Mouse (Mus musculus): ENCODE data around the gene Sumo3. TPM values are rescaled to one million over a fixed set of nuclear protein-coding genes. Genes with fewer than 3 reads are reported as not detected.

Sumo3 gene
- polyA plus RNA-seq, 1 experiment from 2014 or later, result 271 TPM

DNA sequence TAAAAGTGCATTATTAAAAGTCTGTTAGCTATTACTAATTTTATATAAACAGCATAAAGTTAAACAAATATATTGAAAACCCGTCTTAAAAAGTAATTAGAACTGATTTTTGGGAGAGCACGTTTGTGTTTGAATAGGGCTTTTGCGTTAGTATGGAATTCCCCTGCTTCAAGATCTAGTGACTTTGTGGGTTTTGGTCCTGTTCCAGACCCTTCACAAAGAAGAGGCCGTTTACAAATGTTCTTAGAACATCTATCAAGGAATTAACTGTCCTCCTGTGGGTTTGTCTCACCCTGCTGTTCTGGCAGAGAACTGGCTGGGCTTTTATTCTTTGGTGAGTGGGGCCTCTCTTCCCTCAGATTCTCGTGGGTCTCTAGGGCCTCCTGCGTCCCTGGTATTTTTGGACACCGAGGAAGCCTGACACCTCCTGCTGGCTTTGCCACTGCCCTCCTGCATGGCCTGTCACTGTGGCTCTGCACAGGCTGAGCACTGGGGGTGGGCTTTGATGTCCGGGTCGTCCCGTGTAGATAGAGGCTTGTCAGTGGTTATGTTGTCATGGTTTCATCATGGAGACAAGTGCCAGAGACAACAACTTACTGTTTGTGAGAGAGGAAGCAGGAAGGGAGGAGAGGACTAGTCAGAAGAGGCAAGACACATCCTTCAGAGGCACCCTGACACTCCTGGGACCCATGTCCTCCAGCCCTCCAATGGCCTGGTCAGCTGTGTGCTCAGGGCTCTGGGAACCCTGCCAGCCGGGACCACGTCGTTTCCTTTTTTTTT is 28.7 kb downstream of the Sumo3 start:
- Histone ChIP-seq H3K9ac (no peak overlapping the region), H3K36me3 (peaks cover 56% of the 10 kb centered on the region), H3K27ac (peak overlapping the region; percentile 66), H3K4me2 (no peak overlapping the region), H3K9me3 (no peaks in the 10 kb centered on the region), H3K27me3 (no peaks in the 10 kb centered on the region), H3K4me3 (no peak overlapping the region), H3K4me1 (replicated peaks) (peaks cover 28% of the 10 kb centered on the region)
- ATAC-seq (ENCODE audit: low FRiP score), result 0 out of 2 replicates have a peak, but pooled peaks have one; percentile 21
- WGBS, result 56% methylated on average over 13 of the region's 13 CpGs

DNA sequence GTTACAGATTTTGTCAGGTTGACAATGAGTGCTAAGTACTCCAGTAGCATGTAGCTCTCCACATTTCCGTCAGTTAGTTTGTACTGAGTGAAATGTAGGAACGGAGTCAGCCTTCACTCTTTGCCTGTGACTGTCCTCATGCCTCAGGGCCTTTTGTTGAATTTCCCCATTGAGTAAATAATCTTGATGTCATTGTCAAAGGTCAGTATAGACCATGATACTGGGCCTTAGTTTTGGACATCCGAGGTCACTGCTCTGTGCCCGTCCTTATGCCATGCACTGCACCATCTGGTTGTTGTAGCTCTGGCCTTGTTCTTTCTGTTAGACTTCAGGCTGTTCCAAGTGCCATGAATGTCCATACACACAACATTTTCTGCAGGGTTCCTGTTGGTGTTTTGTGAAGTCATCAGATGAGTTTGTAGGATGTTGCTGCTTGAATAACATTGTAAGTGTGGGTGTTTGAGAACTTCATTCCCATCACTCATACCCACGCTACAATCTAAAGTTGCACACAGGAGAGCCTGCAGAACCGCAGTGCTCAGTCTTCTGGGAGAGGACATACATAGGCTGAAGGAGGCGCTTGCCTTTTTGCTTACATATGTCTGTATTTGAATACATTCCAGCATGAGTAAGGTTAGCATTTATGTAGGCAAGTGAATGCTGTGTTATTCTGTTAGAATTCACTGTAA is 30.5 kb downstream of the Sumo3 start:
- Histone ChIP-seq H3K36me3 (peaks cover 68% of the 10 kb centered on the region), H3K9ac (no peak overlapping the region), H3K27ac (no peak overlapping the region), H3K4me1 (replicated peaks) (peaks cover 28% of the 10 kb centered on the region), H3K9me3 (no peaks in the 10 kb centered on the region), H3K27me3 (no peaks in the 10 kb centered on the region), H3K4me3 (no peak overlapping the region), H3K4me2 (no peak overlapping the region)
- 93% methylated on average over 7 of the region's 7 CpGs for WGBS
- no peak for ATAC-seq (ENCODE audit: low FRiP score)

DNA sequence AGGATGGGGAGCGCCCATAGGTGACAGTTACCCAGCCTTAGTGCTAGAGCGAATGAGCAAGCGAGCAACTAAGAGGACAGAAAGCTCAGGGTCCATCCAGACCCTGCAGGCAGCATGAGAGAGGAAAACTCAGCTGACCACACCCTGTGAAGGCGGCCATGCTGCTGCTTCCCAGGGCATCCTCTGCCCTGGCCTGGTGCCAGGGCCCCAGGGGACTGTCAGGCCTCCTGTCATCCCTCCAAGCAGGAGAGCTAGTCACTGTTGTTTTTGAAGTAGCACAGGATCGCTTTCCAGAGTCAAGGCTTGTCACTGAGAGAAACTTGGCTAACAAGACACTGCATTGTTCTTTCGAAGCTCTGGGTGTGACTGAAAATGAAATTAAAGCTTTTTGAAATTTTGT is 33.1 kb downstream of the Sumo3 start:
- H3K4me2 ChIP-seq, result no peak overlapping the region
- ATAC-seq (ENCODE audit: low FRiP score), result no peak
- H3K4me1 ChIP-seq (replicated peaks), result peaks cover 25% of the 10 kb centered on the region
- H3K27ac ChIP-seq, result no peak overlapping the region
- H3K4me3 ChIP-seq, result no peak overlapping the region
- peaks cover 71% of the 10 kb centered on the region for H3K36me3 ChIP-seq
- H3K9ac ChIP-seq, result peak overlapping the region; percentile 46; the same call in 1 of the 2 replicates
- H3K27me3 ChIP-seq, result no peaks in the 10 kb centered on the region
- WGBS, result 73% methylated on average over 6 of the region's 6 CpGs
- H3K9me3 ChIP-seq, result no peaks in the 10 kb centered on the region

DNA sequence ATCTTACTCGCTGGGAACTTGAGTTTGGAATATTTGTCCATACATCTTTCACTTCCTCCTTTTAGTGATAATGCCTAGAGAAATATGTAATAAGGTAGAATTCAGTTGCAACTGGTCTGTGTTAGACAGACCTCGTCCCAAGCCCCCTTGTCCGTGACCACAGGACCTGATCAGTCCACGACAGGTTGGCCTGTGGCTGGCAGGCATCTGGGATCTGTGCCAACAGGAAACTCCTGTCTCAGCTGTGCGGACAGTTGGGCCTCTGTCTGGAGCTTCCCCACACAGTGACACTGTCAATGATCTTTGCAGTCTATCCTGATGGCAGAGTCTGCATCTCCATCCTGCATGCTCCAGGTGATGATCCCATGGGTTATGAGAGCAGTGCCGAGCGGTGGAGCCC is 37.3 kb downstream of the Sumo3 start:
- no peaks in the 10 kb centered on the region for H3K9me3 ChIP-seq
- WGBS, result 85% methylated on average over 7 of the region's 7 CpGs
- no peak overlapping the region for H3K27ac ChIP-seq
- H3K4me2 ChIP-seq, result no peak overlapping the region
- peaks cover 76% of the 10 kb centered on the region for H3K36me3 ChIP-seq
- no peak for ATAC-seq (ENCODE audit: low FRiP score)
- H3K27me3 ChIP-seq, result no peaks in the 10 kb centered on the region
- peaks cover 9% of the 10 kb centered on the region for H3K4me1 ChIP-seq (replicated peaks)
- H3K4me3 ChIP-seq, result no peak overlapping the region
- H3K9ac ChIP-seq, result no peak overlapping the region

DNA sequence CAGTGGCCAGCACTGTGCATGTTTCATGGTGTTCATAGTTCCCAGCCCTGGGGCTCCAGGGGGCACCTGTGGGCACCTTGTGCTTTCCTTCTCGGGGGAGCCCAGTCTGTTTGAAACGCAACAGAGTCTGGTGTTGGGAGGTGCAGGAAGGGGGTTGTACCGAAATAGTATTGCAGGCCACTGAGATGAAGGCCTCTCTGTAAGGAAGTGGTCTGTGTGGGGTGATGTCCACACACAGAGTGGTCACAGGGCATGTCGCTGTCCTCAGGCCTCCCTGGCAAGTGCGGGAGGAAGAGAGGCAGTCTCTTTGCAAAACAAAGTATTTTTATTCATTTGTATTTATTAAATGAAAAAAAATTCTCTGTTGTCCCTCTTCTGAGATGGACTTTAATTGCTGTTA is 39.7 kb downstream of the Sumo3 start:
- no peaks in the 10 kb centered on the region for H3K27me3 ChIP-seq
- H3K4me1 ChIP-seq (replicated peaks), result peaks cover 12% of the 10 kb centered on the region
- H3K9me3 ChIP-seq, result no peaks in the 10 kb centered on the region
- no peak overlapping the region for H3K9ac ChIP-seq
- no peak overlapping the region for H3K4me3 ChIP-seq
- no peak overlapping the region for H3K27ac ChIP-seq
- H3K36me3 ChIP-seq, result peaks cover 61% of the 10 kb centered on the region
- no peak for ATAC-seq (ENCODE audit: low FRiP score)
- H3K4me2 ChIP-seq, result no peak overlapping the region
- WGBS, result 97% methylated on average over 5 of the region's 5 CpGs

DNA sequence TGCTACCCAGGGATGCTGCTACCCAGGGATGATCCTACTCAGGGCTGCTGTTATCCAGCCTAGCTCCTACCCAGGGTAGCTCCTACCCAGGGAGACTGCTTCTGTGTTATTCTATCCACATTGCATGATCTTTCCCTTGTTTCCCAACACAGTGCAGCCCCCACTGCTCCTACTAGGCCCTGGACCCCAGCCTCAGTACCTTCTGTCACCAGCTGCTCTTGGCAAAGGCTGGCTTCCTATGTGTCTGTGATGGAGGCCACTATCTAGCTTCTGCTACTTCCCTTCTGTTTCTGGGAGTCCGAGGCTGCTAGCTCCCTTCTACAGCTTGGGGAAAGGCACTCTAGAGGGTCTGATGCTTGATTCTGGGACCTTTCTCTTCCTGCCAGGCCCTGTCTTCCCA is 41.6 kb downstream of the Sumo3 start:
- Histone ChIP-seq H3K4me3 (no peak overlapping the region), H3K9ac (no peak overlapping the region), H3K27me3 (no peaks in the 10 kb centered on the region), H3K9me3 (no peaks in the 10 kb centered on the region), H3K4me2 (no peak overlapping the region), H3K4me1 (replicated peaks) (peaks cover 12% of the 10 kb centered on the region), H3K27ac (no peak overlapping the region), H3K36me3 (peaks cover 44% of the 10 kb centered on the region)
- ATAC-seq (ENCODE audit: low FRiP score), result no peak
- WGBS, result 86% methylated on average over 1 of the region's 1 CpGs

DNA sequence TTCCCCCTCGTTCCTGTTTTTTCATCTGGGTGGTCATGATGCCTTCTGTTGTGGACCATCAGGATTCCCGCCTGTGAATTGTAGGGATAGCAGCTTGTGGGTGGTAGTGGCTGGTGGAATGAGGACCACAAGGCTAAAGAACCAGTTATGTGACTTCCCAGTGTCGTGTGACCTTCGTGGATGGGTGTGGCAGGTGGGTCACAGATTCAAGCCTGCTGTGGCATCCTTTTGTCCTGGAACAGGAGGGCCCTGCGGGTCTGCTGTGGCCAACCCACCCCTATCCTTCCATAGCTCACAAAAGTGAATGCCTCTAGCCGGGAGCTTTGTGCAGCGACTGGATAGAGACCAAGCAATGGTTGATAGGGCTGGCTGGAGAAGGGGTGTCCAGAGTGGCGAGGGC is 42.0 kb downstream of the Sumo3 start:
- no peak for ATAC-seq (ENCODE audit: low FRiP score)
- Histone ChIP-seq H3K36me3 (peaks cover 41% of the 10 kb centered on the region), H3K4me1 (replicated peaks) (peaks cover 12% of the 10 kb centered on the region), H3K27ac (no peak overlapping the region), H3K9ac (no peak overlapping the region), H3K4me3 (no peak overlapping the region), H3K9me3 (no peaks in the 10 kb centered on the region), H3K4me2 (no peak overlapping the region), H3K27me3 (no peaks in the 10 kb centered on the region)
- 87% methylated on average over 8 of the region's 8 CpGs for WGBS

DNA sequence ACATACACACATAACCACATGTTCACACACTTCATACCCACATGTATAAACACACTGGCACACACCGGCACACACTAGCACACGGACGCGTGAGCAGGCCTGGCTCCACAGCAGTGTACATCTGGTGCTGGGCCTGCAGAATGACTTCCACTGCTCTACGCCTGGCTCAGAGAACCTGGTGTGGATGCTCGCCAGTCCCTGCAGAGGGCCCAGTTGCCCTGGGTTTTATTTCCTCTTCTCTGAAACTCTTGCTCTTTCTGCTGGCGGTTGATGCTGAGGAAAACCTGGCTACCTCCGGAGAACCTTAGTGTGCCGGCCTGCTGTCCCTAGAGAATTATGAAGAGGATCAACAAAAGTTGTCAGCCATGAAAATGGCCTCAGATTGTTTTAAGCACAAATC is 46.1 kb downstream of the Sumo3 start:
- H3K36me3 ChIP-seq, result no peaks in the 10 kb centered on the region; the same call in 1 of the 2 replicates
- H3K27ac ChIP-seq, result no peak overlapping the region
- no peak overlapping the region for H3K9ac ChIP-seq
- no peaks in the 10 kb centered on the region for H3K9me3 ChIP-seq
- ATAC-seq (ENCODE audit: low FRiP score), result no peak
- H3K4me3 ChIP-seq, result no peak overlapping the region
- H3K4me1 ChIP-seq (replicated peaks), result peaks cover 12% of the 10 kb centered on the region
- no peaks in the 10 kb centered on the region for H3K27me3 ChIP-seq
- H3K4me2 ChIP-seq, result no peak overlapping the region
- WGBS, result 91% methylated on average over 9 of the region's 9 CpGs

DNA sequence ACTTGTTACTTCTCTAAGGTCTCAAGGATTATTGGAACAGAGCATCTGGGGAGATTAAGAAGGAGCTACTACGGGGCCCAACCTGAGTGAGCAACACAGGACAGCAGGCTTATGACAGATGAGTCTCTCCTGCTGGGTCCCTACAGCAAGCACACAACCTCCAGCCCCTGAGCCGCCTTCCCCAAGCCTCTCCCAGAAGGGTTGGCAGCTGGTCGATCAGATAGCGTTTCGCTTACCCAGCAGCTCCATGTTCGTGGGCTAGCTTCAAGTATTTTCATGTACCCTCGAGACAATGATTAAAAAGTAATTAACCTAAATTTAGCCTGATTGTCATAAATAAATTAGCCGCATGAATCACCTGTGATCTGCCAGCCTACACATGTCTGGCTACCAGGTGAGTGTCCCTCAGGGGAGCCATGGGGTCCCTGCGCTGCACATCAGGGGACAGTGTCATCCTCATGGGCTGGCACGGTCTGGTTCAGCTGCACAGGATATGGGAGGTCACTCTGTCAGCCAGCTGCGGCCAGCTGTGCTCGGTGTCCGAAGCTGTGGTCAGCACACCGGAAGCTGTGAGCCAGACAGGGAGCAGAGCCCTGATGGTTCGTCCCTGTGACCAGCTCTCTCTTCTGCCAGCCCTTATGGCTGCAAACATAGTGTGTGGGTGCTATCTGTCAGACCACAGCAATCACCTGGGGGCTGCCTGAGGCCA is 52.5 kb downstream of the Sumo3 start:
- no peaks in the 10 kb centered on the region for H3K9me3 ChIP-seq
- peaks cover 8% of the 10 kb centered on the region for H3K4me1 ChIP-seq (replicated peaks)
- no peak for ATAC-seq (ENCODE audit: low FRiP score)
- H3K36me3 ChIP-seq, result no peaks in the 10 kb centered on the region
- H3K9ac ChIP-seq, result no peak overlapping the region
- H3K27ac ChIP-seq, result no peak overlapping the region
- 66% methylated on average over 15 of the region's 15 CpGs for WGBS
- H3K4me3 ChIP-seq, result no peak overlapping the region
- no peak overlapping the region for H3K4me2 ChIP-seq
- H3K27me3 ChIP-seq, result 0 out of 2 replicates have a peak, but pooled peaks cover under 1% of the 10 kb centered on the region

DNA sequence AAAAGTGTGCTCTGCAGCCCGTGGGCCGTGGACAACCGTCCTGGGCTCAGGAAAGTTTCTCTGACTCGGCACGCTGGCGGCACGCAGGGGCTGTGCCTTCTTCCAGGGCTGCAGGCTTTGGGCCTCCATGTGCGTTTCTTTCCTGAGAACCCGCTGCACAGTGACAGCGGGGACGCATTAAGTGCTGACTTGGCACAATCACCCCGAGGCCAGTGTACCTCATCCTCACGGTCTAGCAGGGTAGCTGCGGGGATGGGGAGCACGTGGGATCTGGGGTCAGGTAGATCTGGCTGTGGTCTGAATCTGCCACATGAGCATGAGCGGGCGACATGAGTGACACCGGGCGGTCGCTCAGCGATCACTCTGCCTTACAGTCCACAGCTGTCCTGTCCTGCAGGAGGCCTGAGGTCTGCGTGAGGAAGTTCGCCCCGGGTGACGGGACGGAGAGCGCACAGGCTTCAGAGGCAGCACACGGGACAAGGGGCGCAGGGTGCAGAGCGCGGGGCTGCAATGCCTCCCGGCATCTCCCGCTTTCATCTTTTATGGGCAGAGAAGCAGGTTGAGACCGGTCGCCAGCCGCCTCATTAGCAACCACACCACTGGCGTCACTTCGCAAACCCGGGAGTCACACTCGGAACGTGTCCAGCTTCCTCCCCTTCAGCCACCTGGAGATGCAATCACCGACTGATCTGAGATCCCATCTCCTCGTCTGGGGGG is 58.2 kb downstream of the Sumo3 start:
- 61% methylated on average over 43 of the region's 43 CpGs for WGBS
- no peaks in the 10 kb centered on the region for H3K4me1 ChIP-seq (replicated peaks)
- ATAC-seq (ENCODE audit: low FRiP score), result no peak
- H3K27me3 ChIP-seq, result peaks cover 8% of the 10 kb centered on the region; the same call in 1 of the 2 replicates
- no peaks in the 10 kb centered on the region for H3K9me3 ChIP-seq
- no peak overlapping the region for H3K27ac ChIP-seq
- no peak overlapping the region; the same call in 1 of the 2 replicates for H3K9ac ChIP-seq
- H3K4me3 ChIP-seq, result no peak overlapping the region
- H3K4me2 ChIP-seq, result peak overlapping the region; percentile 21; the same call in 1 of the 2 replicates
- H3K36me3 ChIP-seq, result no peaks in the 10 kb centered on the region

DNA sequence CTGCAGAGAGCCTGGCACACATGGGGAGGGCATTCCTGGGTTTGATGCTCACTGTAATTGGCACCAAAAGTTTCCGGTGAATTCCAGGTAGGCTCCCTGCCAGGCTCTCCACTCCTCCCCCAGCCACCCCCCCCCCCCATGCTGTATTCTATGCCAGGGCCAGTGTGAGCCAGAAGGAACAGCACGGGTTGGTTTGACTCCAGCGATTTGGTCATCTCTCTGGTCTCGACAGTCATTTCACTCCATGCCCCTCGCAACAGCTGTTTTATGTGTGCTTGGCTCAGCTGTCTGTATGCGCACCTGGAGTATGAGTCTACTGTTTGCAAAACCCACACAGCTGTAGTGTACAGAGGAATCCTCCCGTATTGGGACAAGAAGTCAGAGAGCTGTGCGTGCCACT is 60.4 kb downstream of the Sumo3 start:
- H3K36me3 ChIP-seq, result no peaks in the 10 kb centered on the region
- 83% methylated on average over 8 of the region's 8 CpGs for WGBS
- H3K4me1 ChIP-seq (replicated peaks), result no peaks in the 10 kb centered on the region
- no peak overlapping the region for H3K27ac ChIP-seq
- no peak for ATAC-seq (ENCODE audit: low FRiP score)
- H3K4me3 ChIP-seq, result no peak overlapping the region
- H3K4me2 ChIP-seq, result no peak overlapping the region
- no peak overlapping the region for H3K9ac ChIP-seq
- H3K27me3 ChIP-seq, result peaks cover 8% of the 10 kb centered on the region; the same call in 1 of the 2 replicates
- no peaks in the 10 kb centered on the region for H3K9me3 ChIP-seq

DNA sequence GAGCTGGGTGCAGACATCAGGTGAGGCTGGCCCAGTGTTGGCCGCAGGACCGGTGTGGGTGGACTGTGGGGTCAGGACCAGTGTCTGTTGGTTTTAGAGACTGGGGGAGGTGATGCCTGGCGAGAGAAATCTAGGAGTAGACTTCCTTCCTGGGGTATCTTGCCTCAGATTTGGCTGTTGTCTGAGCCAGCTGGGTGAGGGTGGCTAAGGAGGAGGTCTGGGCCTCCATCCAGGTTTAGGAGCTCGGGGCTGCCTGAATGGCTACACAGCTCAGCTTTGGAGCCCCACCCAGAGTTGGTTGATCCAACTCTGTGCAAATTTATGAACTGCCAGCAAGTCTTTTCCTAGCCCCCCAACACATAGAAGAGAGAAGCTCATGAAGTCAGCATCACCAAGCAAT is 61.5 kb downstream of the Sumo3 start:
- Histone ChIP-seq H3K27me3 (peaks cover 8% of the 10 kb centered on the region; the same call in 1 of the 2 replicates), H3K9me3 (no peaks in the 10 kb centered on the region), H3K4me3 (no peak overlapping the region), H3K4me1 (replicated peaks) (no peaks in the 10 kb centered on the region), H3K9ac (no peak overlapping the region), H3K4me2 (no peak overlapping the region), H3K27ac (no peak overlapping the region), H3K36me3 (no peaks in the 10 kb centered on the region)
- no peak for ATAC-seq (ENCODE audit: low FRiP score)
- WGBS, result 84% methylated on average over 4 of the region's 4 CpGs

All from hindbrain, embryonic 13.5 days (tissue).